Mouse (Mus musculus) monocyte, adult 5-6 weeks (primary cell): ENCODE data around the gene Tax1bp1. TPM values are rescaled to one million over a fixed set of nuclear protein-coding genes. Genes with fewer than 3 reads are reported as not detected.

ENCODE experiments used
- ATAC-seq: fragments of 153-309, 156-312 bp; replicated peaks from 2 replicates; pipeline ENCODE4 v1.8.0; 2017; ENCODE audit warnings: mild to moderate bottlenecking; ENCODE audit not compliant: low TSS enrichment, insufficient number of reproducible peaks, severe bottlenecking, poor library complexity, low FRiP score
- total RNA-seq: library from RNA; stranded (forward); fragments of 200-1000, 200-491, 200-594 nt; gene quantifications from 3 replicates; pipeline ENCODE4 v1.2.3, GENCODE M21; 2017

The Tax1bp1 gene
- total RNA-seq, 1 experiment from 2014 or later: 519 TPM

DNA sequence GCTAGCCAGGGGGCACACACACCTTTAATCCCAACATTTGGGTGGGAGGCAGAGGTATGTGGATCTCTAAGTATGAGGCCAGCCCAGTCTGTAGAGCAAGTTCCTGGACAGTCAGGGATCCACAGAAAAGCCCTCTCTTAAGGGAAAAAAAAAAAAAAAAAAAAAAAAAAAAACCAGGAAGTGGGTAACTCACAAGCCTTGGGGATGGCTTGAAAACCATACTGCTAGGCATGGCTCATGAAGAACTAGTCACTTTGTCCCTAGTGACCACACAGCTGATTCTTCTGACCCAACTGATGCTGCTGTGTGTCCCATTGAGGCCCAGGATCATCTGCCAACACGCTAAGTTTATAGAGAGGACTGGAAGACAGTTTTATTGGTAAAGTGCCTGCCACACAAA, 14.5 kb upstream of the Tax1bp1 start:
- 0 out of 2 replicates have a peak, but pooled peaks have one; percentile 40 for ATAC-seq

DNA sequence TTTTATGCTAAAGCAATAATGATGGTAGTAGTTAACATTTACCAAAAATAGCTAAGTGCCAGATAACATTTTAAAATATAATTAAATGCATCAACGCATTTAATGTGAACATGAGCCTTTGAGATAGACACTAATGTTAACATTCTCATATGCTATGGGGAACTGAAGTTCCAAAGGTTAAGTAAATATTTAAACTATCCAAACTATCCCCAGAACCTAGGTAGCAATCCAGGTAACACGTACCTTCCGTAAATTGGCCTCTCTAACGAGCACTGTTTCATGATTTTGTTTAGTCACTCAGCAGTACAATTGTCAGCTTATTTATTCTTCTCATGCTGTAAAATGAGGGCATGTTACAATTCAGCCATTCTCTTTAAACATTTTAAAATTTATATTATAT, 13.6 kb upstream of the Tax1bp1 start:
- ATAC-seq: no peak

DNA sequence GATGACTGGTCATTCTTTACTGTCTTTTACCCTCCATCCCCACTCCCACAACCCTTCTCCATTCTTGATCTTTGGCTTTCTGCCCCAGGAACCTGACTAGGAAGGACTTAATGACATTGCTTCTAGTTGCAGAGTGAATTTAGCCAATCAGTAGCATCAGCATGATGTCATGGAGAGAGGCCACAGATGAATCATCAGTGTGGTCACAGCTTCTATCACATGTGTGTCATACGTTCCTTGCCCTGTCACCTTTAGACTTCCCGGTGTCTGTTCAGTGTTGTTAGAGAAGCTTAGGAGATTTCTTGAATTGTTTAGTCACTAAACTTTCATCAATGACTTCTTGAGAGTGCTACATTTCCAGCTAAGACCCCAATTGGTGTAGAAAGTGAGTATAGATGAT, 10.3 kb upstream of the Tax1bp1 start:
- ATAC-seq: peak; percentile 59; the same call in 1 of the 2 replicates

DNA sequence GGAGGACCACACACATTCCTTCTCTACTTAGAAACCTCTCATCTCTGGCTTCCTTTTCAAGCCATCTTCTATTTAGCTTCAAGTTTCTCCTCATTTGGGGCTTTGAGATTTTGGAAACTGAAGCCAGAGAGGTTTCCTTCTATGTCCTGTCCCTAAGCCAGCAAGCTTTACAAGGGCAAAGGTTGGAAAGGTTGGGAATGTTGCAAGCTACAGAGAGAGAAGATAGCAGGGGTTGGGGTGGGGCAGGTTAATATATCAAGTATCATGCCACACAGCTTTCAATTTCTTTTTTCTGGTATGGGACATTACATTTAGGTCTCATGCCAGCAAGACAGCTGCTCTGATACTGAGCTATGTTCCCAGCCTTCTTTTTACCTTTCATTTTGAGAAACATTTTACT, 8.2 kb upstream of the Tax1bp1 start:
- no peak for ATAC-seq

DNA sequence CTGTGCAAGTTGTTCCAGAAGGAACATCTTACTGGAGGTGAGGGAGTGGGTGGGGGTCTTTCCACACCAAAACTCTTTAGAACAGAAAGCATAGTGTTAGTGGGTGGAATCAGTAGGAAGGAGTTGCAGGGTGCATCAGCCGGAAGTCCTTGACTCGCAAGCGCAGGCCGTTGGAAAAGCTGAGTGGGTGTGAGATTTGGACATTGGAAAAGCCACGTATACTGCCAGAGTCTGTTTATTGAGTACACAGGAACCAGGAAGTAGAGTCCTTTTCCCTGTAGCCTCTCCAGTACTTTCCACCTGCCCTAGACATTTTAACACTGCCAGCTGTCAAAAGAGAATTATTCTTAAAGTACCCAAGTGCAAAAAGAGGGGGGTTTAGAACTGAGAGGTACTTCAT, 5.7 kb upstream of the Tax1bp1 start:
- ATAC-seq: no peak

DNA sequence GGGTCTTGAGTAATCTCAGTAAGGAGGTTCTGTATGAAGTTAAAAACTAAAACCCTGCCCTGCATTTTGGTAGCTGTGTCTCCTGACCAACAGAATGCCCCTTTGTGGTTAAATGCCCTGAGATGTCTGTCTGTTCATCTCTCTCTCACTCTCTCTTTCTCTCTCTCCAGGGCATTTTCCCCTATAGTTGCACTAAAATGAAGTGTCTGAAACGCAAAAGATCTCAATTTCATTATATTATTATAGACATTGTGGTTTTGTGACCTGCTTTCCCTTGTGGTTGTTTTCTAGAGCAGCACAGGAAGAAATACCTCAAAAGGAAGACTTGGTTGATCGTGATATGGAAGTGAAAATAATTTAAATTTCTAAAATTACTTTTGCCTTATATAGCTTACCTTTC, 966 bp upstream of the Tax1bp1 start:
- no peak for ATAC-seq

DNA sequence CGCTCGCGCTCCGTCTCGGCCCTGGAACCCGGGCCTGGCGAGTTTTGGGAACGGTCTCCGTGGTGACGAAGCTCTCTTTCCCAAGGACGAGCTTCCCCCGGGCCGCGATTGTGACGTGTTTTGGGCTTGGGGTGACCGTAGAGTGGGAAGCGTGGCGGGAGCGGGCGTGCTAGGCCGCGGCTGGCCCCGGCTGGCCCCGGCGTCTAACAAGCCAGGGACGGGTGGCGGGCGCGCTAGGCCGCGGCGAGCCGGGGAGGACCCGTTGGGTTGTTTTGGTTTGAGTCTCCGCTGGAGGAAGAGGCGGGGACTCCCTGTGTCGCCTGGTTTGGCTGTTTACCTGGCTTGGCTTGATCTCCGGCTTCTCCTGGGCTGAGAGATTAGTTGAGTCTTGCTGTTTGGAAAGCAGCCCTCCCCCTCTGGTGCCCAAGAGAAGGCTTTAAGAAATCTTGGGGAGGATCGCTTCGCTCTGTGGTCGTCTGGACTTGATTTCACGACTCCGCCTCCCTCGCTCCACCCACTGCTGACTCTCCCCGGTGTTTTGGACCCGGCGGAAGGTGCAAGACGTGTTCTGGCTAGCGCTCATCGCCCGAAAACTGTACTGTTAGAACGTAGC, 474 bp downstream of the Tax1bp1 start:
- ATAC-seq: peak; percentile 88

DNA sequence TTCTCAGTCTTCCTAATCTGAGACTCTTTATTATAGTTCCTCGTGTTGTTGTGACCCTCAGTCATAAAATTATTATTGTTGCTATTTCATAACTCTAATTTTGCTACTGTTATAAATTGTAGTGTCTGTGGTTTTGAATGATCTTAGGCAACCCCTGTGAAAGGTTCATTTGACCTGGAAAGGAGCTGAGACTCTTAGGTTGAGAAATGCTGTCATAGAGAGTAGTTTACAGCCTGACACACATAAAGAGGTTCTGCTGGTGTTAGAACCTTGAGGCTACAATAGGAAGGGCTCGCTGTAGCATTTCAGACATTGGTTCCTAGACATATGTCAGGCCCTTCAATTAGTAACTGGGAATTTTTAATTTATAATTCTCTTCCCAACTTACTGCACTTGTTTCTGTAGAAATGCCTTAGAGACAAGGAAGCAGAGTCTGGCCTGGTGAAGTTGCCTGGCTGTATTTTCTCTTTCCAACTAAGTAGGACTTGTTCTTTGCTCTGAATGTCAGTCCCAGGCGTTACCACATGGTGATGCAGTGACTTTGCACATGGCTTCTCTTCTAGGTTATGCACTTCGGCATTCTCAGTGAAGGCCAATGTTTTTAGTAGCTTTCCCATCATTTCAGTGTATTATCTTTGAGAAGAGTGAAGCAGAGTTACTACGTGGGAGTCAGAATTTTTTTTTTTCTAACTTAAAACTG, 4.1 kb downstream of the Tax1bp1 start:
- ATAC-seq: no peak

DNA sequence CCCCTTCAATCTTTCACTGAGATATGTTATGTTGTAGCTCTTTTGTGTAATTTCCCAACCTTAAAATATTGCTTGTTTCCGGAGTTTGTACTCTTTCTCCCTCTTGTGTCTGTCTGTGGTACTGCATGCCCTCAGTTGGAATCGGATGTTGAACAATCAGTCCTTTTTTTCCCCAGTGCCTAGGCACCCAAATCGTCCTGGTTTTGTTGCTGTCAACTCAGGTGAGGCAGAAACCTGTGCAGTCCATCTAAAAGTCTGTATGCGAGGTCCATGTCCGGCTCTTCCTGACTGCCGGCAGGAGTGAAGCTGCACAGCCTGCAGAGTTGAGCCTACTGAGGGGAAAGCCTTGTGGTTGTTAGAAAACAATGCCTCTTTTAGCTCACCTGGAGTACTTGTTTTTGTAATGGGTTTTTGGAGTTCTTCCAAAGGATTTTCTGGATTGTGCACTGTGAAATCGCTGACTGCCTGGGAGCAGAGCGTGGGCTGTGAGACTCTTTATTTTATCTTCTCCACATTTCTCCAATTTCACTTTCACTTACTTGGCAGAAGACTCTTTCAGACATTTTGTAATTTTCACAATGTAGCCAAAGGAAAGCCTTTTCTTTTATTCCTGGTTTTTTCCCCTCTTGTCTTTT, 11.4 kb downstream of the Tax1bp1 start:
- ATAC-seq: peak; percentile 84

DNA sequence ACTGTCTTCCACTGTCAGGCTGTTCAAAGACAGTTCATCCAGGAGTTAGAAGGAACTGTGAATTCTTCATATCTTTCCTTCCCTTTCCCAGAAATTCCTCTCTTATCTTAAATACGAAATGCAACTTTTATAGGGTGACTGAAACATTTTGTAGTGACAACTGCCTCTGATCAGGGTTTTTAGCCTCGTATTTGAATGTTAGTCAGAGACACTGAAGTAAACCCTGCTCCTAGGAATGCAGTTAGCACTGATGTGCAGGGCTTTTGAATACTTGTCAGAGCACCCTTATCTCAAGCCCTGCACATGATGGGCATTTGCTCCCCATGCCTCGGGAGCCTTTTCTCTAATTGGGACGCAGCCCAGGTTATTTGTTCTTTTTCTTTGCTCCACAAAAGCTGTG, 16.8 kb downstream of the Tax1bp1 start:
- ATAC-seq: no peak

DNA sequence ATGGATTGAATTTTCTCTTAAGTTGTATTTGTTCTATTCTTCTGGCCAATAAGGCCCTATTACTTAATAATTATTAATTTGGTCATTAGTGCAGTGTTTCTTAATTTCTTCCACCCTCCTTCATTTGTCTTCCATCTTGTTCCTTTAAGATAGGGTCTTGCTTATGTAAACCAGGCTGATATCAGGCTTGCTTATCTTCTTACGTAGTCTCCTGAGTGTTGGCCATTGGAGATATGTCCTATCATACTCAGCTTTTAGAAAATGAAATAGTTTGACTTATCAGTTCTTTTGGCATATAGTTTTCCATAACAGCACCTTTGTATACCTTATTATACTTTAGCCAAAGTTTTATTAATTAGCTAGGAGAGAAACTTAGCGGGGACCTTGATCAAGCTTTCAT, 21.1 kb downstream of the Tax1bp1 start:
- no peak for ATAC-seq

DNA sequence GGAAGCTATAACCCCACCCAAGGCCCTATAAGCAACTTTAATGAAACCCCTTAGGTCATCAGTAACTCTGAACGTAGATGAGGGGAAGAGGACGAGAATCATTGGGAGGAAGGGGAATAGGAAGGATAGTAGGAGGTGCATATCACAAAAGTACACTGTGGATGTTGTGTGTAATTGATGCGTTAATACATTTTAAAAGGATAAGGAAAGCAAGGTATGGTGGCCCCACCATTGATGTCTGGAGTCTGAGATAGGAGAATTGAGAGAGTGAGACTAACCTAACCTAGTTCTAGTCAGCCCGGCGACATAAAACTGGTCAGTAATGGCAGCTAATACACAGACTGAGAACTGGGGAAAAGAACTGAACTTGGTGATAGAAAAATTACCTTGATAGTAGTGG, 39.3 kb downstream of the Tax1bp1 start:
- ATAC-seq: no peak

DNA sequence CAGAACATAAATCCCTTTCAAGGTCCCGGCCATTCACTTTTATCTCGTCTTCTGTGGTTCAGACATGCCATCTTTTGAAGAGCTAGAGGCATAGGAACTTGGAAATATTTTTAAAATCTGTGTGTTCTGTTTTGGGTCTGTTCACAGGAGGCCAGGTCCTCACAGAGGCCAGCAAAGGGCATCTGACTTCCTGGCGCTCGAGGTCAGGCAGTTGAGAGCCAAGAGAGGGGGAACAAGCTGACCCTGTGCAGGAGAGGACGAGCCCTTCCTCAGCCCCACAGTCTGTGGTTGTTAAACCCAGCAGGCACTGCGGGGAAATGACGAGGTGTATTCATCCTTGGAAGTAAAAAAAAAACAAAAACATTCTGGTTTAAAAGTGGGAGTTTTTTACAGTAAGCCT, 51.7 kb downstream of the Tax1bp1 start:
- ATAC-seq: no peak

DNA sequence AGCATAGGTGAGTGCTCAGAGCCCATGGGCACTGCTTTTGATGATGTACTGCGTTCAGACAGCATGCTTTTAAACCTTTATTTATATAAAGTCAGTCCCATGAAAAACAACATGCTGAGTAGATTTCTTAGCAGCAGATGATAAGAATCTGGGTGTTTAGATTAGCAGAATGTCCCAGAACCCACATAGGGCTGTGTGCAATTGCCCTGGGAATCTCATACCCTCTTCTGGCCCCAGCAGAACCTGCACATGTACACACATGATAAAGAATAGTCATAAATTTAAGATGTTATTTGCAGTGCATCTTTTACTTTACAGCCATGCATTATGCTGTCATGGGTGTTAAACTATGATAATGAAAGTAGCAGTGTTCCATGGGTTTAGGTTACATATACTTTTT, 57.3 kb downstream of the Tax1bp1 start:
- no peak for ATAC-seq

DNA sequence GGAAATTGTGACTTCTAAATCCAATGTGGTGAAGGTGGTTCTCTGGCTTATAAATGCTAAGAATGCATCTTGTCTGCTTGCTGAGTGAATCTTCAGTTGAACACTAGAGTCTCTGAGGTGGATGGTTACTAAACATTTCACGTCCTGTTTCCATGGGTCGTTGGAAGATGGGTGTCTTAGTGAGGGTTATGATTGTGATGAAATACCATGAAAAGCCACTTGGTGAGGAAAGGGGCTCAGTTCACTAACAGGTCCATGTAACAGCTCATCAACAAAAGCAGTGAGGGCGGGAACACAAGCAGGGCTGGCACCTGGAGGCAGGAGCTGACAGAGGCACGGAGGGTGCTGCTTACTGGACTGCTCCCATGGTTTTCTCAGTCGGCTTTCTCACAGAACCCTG, 59.6 kb downstream of the Tax1bp1 start:
- ATAC-seq: no peak

DNA sequence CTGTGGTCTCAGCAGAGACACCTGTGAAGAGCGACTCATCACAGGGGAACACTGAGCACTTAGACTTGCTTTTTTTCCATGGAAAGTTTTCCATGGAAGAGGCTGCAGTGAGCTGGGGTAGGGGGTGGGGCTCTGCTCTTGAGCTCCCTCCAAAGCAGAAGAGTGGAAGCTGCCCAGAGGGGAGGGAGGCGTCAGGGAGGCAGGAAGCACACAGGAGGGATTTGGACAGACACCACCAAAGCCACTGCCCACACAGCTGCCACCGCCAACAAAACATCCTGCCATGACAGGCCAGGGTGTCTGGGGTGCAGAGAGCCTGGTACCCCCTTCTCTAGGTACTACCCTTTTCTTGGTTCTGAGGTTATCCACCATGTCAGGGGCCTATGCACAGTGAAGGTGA, 61.8 kb downstream of the Tax1bp1 start:
- ATAC-seq: 0 out of 2 replicates have a peak, but pooled peaks have one; percentile 4

DNA sequence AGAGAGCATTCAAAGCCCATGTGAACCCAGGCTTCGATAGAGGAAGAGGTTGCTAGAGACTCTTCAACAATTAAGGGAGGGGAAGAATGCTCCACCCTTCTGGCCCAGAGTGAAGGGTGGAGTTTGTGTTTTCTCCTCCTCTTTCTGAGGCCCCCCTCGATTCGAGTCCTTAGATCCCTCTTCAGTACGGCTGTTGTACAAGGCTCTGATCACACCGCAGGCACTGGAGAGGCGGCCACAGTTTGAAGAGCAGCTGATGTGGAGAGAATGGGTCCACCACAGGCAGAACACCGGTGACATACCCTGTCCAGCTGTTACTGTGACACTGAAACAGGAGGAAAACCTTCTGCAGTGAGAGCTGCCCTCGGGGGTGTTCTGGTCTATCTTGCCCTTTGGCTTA, 62.4 kb downstream of the Tax1bp1 start:
- no peak for ATAC-seq

DNA sequence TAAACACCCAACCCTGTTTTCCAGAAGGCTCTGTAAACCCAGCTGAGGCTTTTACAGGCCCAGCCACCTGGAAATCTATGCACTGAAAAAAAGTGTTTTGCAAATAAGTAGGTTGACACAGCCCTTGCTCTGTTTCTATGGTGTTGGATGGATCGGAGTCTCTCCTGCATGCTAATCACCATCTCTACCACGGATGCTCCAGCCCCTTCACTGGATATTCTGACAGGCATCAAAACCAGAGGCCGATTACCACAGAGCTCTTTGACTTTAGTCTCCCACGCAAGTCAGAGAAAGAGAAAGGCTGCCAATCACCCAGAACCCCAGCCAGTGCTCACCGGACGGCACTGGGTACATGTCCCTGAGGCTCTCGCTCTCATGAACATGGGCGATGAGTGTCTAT, 63.5 kb downstream of the Tax1bp1 start:
- ATAC-seq: no peak

DNA sequence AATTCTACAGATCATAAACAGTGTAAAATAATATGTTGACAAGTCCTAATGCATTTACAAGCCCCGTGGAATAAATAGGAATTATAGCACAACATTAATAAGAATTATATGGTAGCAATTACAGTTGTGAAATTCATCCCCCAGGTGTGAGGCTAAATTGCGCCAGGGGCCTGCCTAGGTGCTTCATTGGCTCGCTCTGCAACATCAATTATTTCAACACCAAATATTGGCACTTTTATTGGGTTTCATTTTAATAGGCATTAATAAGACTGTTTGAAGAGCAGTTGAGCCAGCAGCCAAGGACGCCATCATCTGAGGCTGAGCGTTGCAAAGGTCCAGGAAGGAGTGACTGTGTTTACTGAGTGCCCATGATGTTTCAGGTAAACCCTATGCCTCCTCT, 65.0 kb downstream of the Tax1bp1 start:
- ATAC-seq: no peak

DNA sequence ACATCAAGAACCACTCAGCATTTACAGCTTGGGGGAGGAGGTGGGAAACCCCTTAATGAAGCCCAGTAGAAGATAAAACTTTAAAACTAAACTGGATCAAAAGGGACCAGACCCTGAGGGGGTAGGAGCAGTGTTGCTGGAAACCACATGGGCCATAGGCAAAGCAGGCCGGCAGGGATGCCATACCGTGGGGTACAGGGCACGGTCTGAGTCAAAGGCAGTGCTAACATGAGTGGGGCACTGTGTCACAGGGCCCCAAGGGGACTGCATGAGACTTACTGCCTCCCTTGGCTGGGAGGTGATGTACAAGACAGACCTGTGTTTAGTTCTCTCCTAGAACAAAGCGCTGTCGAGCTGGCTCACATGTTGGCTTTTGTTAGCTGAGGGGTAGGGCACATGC, 66.0 kb downstream of the Tax1bp1 start:
- no peak for ATAC-seq
